Mouse (Mus musculus) cerebellum, adult 11 months (tissue): Measurements from ENCODE around the gene Ccdc6.

Experiments used
- DNase-seq: peaks from one replicate; pipeline ENCODE4 v3.0.0; 2022

The Ccdc6 gene

DNA sequence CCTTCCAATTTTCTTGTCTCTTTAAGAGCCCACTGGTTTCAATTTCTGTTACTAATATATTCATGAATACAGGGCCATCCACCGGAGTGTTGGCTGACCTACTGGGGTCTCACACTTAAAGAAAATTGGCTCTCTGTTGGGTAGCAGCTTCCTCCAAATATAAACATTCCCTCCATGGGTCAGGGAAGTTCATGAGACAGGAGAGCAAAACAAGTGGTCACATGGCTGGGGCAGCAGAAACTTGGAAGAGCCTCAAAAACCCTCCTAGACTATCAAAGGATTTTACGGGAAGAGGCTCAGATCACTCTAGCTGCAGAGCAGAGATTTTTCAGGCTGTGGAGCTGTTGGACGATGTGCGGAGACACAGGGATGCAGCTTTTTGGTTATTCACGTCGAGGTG lies 128.8 kb downstream of the Ccdc6 start:
- no peak for DNase-seq

DNA sequence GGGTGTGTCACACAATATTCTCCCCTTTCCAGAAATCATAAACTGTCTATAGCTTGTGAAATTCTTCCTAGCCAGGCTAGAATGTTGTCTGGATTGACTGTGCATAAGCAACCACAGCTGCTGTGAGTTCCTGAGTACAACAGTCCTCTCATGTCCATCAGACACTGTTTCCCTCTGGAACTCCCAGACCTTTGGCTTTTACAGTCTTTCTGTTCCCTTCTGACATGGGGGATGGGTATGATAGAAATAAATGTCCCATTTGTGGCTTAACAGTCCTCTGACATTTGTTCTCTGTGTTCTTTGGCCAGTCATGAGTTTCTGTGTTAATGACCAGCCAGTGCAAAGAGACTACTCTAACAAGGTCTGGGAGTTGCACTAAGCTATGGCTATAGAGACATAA lies 129.7 kb downstream of the Ccdc6 start:
- no peak for DNase-seq

DNA sequence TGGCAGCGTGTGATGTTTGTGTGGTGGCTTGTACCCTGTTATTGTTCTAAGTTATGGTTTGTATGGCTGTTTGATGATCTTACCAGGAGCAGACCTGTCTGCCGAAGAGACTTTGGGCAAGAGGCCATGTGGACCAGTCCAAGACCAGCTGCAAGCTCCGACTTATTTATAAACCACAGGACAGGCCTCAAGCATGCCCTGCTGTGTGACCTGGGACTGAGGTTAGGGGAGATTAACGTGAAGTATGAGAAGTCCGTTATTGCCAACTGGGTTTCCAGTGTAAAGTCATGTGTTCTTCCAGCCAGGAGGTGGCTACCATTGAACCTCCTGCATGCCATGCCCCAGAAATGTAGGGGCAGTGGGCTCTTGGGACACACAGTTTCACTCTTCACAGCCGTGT lies 133.4 kb downstream of the Ccdc6 start:
- no peak for DNase-seq

DNA sequence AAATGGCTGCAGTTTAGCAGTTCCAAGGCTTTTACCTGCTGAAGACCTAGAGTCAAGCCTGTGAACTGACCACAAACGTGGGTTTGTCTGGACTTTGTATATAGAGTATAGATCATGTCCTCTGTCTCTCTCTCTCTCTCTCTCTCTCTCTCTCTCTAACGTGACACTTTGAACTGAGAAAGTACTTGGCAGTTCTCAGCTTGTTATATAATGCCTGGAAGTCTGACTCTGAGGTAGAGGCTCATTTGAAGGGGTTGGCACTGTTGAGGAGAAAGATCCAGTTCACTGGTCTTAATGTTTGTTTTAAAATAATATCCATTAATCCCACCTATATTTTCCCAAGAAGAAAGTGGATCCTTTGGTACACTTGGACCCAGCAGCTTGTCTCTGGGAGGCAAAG lies 141.0 kb downstream of the Ccdc6 start:
- DNase-seq: no peak
